Mouse (Mus musculus): ENCODE measurements around the gene Smoc2.

DNA sequence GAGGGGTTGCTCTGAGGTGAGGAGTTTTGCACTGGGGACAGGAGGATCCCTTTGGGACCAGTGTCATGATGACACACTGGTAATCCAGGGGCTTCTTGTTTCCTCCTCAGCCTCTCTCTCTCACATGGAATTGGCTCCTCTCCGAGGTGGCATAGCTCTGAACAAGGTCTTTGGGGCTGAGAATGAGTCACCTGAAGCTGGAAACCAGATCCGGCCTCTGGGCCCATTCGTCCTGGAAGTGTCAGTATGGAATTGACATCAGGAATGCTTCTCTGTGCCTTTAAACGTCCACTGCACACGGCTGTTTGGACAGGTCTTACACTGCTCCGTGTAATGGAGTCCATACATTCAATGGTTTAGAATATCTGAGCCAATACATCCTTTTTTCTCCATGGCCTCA is 42.2 kb upstream of the Smoc2 start:
- TF ChIP-seq HCFC1 (IDR thresholded peaks at IDR 0.05; ENCODE audit: low read depth, low read length): no peak
- TF ChIP-seq TBP (conservative IDR thresholded peaks at IDR 0.05; ENCODE audit: low read depth, low read length): no peak
- no peak for TF ChIP-seq SMC3 (IDR thresholded peaks at IDR 0.05; ENCODE audit: low read depth, low read length)
- no peak for TF ChIP-seq CTCF (conservative IDR thresholded peaks at IDR 0.05 in 1 of 2, IDR thresholded peaks at IDR 0.05 in 1 of 2; ENCODE audit: low read depth in 2 of 2, low read length in 2 of 2)
- no peak for TF ChIP-seq POLR2A (IDR thresholded peaks at IDR 0.05; ENCODE audit: low read depth, low read length)
- TF ChIP-seq MYC (IDR thresholded peaks at IDR 0.05; ENCODE audit: low read depth, low read length): no peak
- no peak for TF ChIP-seq USF1 (IDR thresholded peaks at IDR 0.05; ENCODE audit: low read depth, low read length)
- TF ChIP-seq KAT2A (IDR thresholded peaks at IDR 0.05; ENCODE audit: insufficient replicate concordance, low read length): no peak

Data from CH12.LX (cell line).